Mouse (Mus musculus) spleen, adult 18-20 months (tissue): ENCODE results near the gene Atp13a4.

ENCODE experiments used
- DNase-seq, 2 experiments: peaks; one replicate each; pipeline ENCODE4 v3.0.0; 2022; ENCODE audit warnings: mixed read lengths in 2 of 2

Atp13a4 gene

GRCm38 (mm10) chr16:29544829-29545228 is at the start of gene Atp13a4:
Atp13a4 (minus strand) TSS chr16:29544864.
- DNase-seq = no peak

GRCm38 (mm10) chr16:29592171-29592570 is 47.5 kb upstream of the Atp13a4 start:
- no peak for DNase-seq

- DNase-seq = no peak
Observed at GRCm38 (mm10) chr16:29579787-29580176, 35.1 kb upstream of the Atp13a4 start.

GRCm38 (mm10) chr16:29579167-29579786 is 34.6 kb upstream of the Atp13a4 start, which contains the start of gene Opa1:
Opa1 (plus strand) TSS chr16:29579334.
- DNase-seq = peak; percentile 92 to 98

GRCm38 (mm10) chr16:29575620-29576019 is 31.0 kb upstream of the Atp13a4 start:
- no peak for DNase-seq

GRCm38 (mm10) chr16:29574013-29574412 is 29.3 kb upstream of the Atp13a4 start:
- DNase-seq = no peak

GRCm38 (mm10) chr16:29560869-29561268 is 16.2 kb upstream of the Atp13a4 start:
- peak in 1 of 2 experiments; percentile 7 for DNase-seq

- DNase-seq = no peak
Observed at GRCm38 (mm10) chr16:29560454-29560853, 15.8 kb upstream of the Atp13a4 start.

GRCm38 (mm10) chr16:29559667-29560066 is 15.0 kb upstream of the Atp13a4 start:
- no peak for DNase-seq

GRCm38 (mm10) chr16:29541261-29541683 is 3.4 kb downstream of the Atp13a4 start:
- DNase-seq = no peak

- DNase-seq = no peak
Observed at GRCm38 (mm10) chr16:29539906-29540305, 4.8 kb downstream of the Atp13a4 start.

GRCm38 (mm10) chr16:29536411-29537204 is 8.1 kb downstream of the Atp13a4 start:
- DNase-seq = no peak

- DNase-seq = no peak
Observed at GRCm38 (mm10) chr16:29535866-29536265, 8.8 kb downstream of the Atp13a4 start.

- no peak for DNase-seq
Observed at GRCm38 (mm10) chr16:29533641-29534040, 11.0 kb downstream of the Atp13a4 start.

- no peak for DNase-seq
Observed at GRCm38 (mm10) chr16:29527085-29527484, 17.6 kb downstream of the Atp13a4 start.

GRCm38 (mm10) chr16:29526585-29526984 is 18.1 kb downstream of the Atp13a4 start:
- DNase-seq = no peak

- DNase-seq = no peak
Observed at GRCm38 (mm10) chr16:29512495-29512894, 32.2 kb downstream of the Atp13a4 start.

GRCm38 (mm10) chr16:29510743-29511142 is 33.9 kb downstream of the Atp13a4 start:
- no peak for DNase-seq

- no peak for DNase-seq
Observed at GRCm38 (mm10) chr16:29509881-29510280, 34.8 kb downstream of the Atp13a4 start.

GRCm38 (mm10) chr16:29504671-29505070 is 40.0 kb downstream of the Atp13a4 start:
- no peak for DNase-seq

GRCm38 (mm10) chr16:29504198-29504597 is 40.5 kb downstream of the Atp13a4 start:
- DNase-seq = no peak

GRCm38 (mm10) chr16:29491031-29491430 is 53.6 kb downstream of the Atp13a4 start:
- DNase-seq = no peak

GRCm38 (mm10) chr16:29481439-29481838 is 63.2 kb downstream of the Atp13a4 start:
- DNase-seq = no peak

- DNase-seq = no peak
Observed at GRCm38 (mm10) chr16:29480396-29480795, 64.3 kb downstream of the Atp13a4 start.
